Mouse (Mus musculus) heart, postnatal 0 days (tissue): ENCODE data around the gene Rnf216.

Source experiments
- CTCF ChIP-seq: IDR thresholded peaks from 2 replicates; pipeline ENCODE4 v1.5.1; 2016; ENCODE audit warnings: antibody characterized with exemption, control low read depth, low read depth
- EP300 ChIP-seq: IDR thresholded peaks from 2 replicates; pipeline ENCODE4 v1.6.1; 2016; ENCODE audit warnings: antibody characterized with exemption, low read depth

DNA sequence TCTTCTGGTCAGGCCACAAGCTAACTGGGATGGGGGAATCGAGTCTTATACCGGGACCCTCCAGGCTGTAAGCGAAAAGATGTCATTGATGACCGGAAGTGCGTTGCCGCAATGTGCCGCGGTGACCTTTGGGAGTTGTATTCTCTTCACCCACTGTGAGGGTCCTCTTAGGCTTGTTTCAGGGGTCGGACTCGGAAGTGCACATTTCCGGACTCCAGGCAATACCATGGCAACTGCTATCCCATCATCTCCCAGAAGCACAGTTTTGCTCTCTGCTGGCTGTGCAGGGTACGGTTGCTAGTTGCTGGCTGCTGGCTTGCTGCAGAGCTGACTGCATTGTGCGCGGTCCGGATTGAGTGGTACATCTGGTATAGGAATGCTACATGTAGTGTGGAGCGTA is 16.3 kb upstream of the Rnf216 start:
- TF ChIP-seq CTCF, result no peak
- TF ChIP-seq EP300, result no peak
